Mouse (Mus musculus) small intestine, adult 2 months (tissue): ENCODE results near the gene Cenpb. TPM values are rescaled to one million over a fixed set of nuclear protein-coding genes. Genes with fewer than 3 reads are reported as not detected.

ENCODE experiments used
- H3K27ac ChIP-seq: fragments of 200-500 bp; 2 replicates; pipeline ENCODE4 v1.5.1; 2012; ENCODE audit warnings: low read depth, low read length, control low read depth, inconsistent platforms; ENCODE audit not compliant: insufficient read depth
- H3K27me3 ChIP-seq: fragments of 200-500 bp; 2 replicates; pipeline ENCODE4 v1.6.1; 2012; ENCODE audit warnings: mild to moderate bottlenecking, moderate library complexity, low read length, inconsistent platforms; ENCODE audit not compliant: control insufficient read depth, insufficient read depth
- H3K36me3 ChIP-seq: fragments of 200-500 bp; 2 replicates; pipeline ENCODE4 v1.6.1; 2012; ENCODE audit warnings: mild to moderate bottlenecking, low read length, control low read depth, inconsistent platforms; ENCODE audit not compliant: control insufficient read depth, insufficient read depth
- H3K4me1 ChIP-seq: fragments of 200-500 bp; 2 replicates; pipeline ENCODE4 v1.6.1; 2012; ENCODE audit warnings: low read length, inconsistent platforms, mixed read lengths; ENCODE audit not compliant: control insufficient read depth, insufficient read depth, insufficient read length
- H3K4me3 ChIP-seq: fragments of 200-500 bp; 2 replicates; pipeline ENCODE4 v1.5.1; 2012; ENCODE audit warnings: low read depth, mild to moderate bottlenecking, control low read depth, inconsistent platforms, low read length, moderate library complexity
- CTCF ChIP-seq: fragments of 200-500 bp; IDR thresholded peaks from 2 replicates; pipeline ENCODE4 v1.5.1; 2012; ENCODE audit warnings: low read depth, mild to moderate bottlenecking, control low read depth, inconsistent platforms, low read length, moderate library complexity, mixed read lengths; ENCODE audit not compliant: insufficient replicate concordance, insufficient read length; ENCODE audit errors: extremely low read depth
- POLR2A ChIP-seq: fragments of 200-500 bp; IDR thresholded peaks from 2 replicates; pipeline ENCODE4 v1.6.1; 2012; ENCODE audit warnings: low read depth, mild to moderate bottlenecking, control low read depth, inconsistent platforms, low read length, moderate library complexity
- WGBS: fragments of 180-500 bp; shearing (Covaris S2); methylation state at CpG from one replicate; pipeline ENCODE4 v1.1.7; 2018; 5-methylcytosine and 5-hydroxymethylcytosine counted together
- polyA plus RNA-seq: library from polyadenylated mRNA; depleted of rRNA; stranded (reverse); fragments of >200 nt; gene quantifications from 2 replicates; pipeline ENCODE4 v1.2.3, GENCODE M21; 2012; rRNA removed

Cenpb gene
- polyA plus RNA-seq, 1 experiment = 95.1 TPM

DNA sequence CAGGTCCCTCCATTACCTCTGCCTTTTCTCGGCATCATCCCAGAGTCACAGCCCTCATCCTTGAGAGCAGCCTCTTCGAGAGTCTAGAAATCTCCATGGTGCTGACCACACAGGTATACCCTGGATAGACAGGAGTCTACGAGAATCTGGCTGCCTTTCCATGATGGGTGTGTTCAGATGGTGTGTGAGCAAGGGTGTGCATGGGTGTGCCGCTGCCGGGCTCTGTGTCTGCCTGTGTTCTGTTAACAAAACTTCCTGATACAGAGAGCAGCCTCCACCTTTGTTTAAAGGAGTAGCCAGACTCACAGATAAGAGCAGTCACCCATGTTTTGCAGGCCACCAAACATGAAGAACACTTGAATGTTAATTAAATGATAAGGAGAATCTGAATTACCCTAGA lies 50.0 kb downstream of the Cenpb start:
- H3K27me3 ChIP-seq = no peaks in the 10 kb centered on the region
- no peak for TF ChIP-seq CTCF
- no peak for TF ChIP-seq POLR2A
- H3K4me1 ChIP-seq = peaks cover 10% of the 10 kb centered on the region
- H3K4me3 ChIP-seq = no peak overlapping the region
- WGBS = 33% methylated on average over 5 of the region's 5 CpGs
- no peaks in the 10 kb centered on the region for H3K36me3 ChIP-seq
- no peak overlapping the region; the same call in 1 of the 2 replicates for H3K27ac ChIP-seq

DNA sequence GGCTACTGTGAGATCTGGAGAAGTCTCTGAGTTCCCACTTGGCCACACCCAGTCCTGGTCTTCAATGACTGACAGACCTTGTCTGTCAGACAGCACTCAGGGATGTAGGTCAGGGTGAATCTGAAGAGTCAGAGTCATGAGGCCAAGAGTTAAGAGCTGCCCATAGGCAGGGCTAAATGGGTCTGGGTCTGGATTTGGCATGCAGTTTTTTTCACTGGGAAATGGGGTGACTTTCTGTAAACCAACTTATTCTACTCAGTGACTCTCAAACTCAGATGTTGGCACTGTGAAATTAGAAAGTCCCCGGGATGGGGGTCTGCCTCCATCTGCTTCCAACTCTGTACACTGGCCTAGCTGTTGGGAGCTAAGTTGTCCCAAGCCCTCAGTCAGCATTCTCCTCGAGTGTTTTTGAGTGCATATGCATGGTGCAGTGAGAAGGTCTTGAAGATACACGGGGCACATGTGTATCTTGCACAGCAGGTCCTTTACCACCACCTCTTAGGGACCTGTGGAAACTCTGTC lies 51.2 kb downstream of the Cenpb start:
- H3K4me3 ChIP-seq = no peak overlapping the region
- peaks cover 10% of the 10 kb centered on the region for H3K4me1 ChIP-seq
- H3K27ac ChIP-seq = no peak overlapping the region
- 71% methylated on average over 3 of the region's 3 CpGs for WGBS
- TF ChIP-seq CTCF = no peak
- TF ChIP-seq POLR2A = no peak
- no peaks in the 10 kb centered on the region for H3K36me3 ChIP-seq
- no peaks in the 10 kb centered on the region for H3K27me3 ChIP-seq

DNA sequence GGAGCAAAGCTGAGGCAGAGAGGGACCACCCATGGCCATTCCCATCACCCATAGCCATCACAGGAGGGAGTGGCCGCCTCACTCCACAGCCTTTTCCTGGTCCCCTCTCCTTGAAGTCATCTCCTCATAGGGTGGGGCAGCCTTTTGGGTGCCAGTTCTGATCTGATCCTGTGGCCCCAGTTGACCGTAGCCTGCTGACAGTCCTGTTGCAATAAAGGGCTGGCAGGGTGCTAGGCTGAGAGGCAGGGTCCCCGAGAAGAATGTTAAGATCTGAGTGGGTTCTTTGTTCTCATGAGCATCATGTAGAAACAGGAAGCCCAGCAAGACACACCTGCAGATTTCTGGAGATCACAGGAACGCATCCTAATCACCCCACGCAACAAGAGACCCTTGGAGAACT lies 51.7 kb downstream of the Cenpb start:
- TF ChIP-seq POLR2A (no peak), CTCF (no peak)
- Histone ChIP-seq H3K4me1 (peaks cover 10% of the 10 kb centered on the region), H3K36me3 (no peaks in the 10 kb centered on the region), H3K27me3 (no peaks in the 10 kb centered on the region), H3K4me3 (peak overlapping the region; percentile 10; the same call in 1 of the 2 replicates), H3K27ac (no peak overlapping the region)
- 80% methylated on average over 5 of the region's 5 CpGs for WGBS

DNA sequence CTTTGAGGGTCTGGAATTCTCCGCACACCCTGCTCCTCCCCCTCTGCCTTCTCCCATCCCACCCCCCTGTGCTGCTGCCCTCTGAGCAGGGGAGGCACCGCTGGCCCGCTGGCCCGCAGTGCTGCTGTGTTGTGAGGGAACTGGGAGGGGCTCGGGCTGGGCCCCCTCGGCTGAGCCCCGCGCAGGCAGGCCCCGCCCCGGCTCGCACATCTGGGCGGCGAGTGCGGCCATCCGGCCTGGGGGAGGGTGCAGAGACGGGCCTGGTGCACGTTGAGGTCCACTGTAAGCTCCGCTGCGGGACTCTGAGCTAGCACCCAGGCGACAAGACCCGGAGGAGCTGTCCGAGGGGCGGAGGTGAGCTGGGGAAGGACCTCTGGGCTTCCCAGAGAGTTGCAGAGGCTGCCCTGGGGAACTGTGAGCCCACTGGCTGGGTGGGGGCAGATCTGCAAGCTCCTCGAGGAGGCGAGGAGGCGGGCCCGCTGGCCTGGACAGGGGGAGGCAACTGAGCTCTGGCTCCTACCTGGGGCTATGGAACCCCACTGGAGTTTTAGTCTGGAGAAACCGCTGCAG lies 52.6 kb downstream of the Cenpb start, which contains the start of gene Hspa12b:
Hspa12b (plus strand) TSS at position 120 of the 570 bp plus-strand sequence.
- TF ChIP-seq CTCF (no peak), POLR2A (no peak)
- H3K4me3 ChIP-seq = peak within 1 kb of the TSS; percentile 59
- WGBS = 9% methylated on average over 28 of the region's 28 CpGs
- H3K27me3 ChIP-seq = no peaks in the 10 kb centered on the region
- H3K36me3 ChIP-seq = no peaks in the 10 kb centered on the region
- peaks cover 10% of the 10 kb centered on the region for H3K4me1 ChIP-seq
- H3K27ac ChIP-seq = no peak within 1 kb of the TSS

DNA sequence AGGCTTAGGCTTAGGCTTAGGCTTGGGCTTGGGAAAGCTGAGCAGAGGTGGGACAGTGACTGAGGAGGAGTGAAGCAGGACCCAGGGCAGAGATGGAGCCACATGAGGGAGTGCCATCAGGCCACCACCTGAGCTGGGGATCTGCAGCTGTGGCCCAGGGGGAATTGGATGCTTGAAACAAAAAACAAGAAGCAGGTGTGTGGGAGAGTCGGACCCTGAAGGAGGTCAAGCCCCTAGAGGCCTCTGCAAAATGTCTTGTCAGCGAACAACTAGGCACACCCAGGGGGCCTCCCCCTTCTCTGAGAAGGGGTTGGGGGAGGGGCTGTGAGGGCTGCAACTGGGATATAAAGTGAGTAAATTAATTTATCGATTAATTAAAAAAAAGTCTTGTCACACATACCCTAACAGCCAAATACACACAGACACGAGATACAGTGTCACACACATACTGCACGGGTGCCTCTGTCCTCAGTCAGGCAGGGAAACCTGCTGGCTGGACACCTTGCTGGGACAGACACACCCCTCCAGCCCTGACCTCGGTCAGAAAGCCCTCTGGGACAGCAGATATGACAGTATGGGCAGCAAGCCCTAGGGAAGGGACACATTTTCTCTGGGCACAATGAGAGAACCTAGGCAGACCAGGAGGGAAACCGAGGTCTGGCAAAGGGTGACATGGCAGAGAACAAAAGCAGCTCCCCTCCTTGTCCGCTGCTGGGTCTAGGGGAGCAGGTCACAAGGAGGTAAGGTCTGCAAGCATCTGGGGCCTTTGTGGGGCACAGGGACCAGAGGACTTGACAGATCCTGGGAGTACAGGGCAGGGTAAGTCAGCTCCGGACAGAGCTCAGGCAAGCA lies 53.7 kb downstream of the Cenpb start:
- no peak overlapping the region for H3K27ac ChIP-seq

More for the DNA sequence above, 53.7 kb downstream of the Cenpb start:
- Histone ChIP-seq H3K27me3 (no peaks in the 10 kb centered on the region), H3K36me3 (no peaks in the 10 kb centered on the region), H3K4me3 (no peak overlapping the region), H3K4me1 (peaks cover 10% of the 10 kb centered on the region)
- no peak for TF ChIP-seq CTCF
- no peak for TF ChIP-seq POLR2A
- WGBS = 80% methylated on average over 9 of the region's 9 CpGs

Other genes with a start within 250 kb of the Cenpb start
- gene Gfra4, start 137.0 kb downstream of the Cenpb start, polyA plus RNA-seq = 11.1 and 17.0 TPM in 2 replicates
- gene Adam33, start 116.3 kb downstream of the Cenpb start, polyA plus RNA-seq = 12.4 and 13.1 TPM in 2 replicates
- gene Siglec1, start 93.3 kb downstream of the Cenpb start, polyA plus RNA-seq = 1.9 and 2.7 TPM in 2 replicates
- gene Hspa12b, start 52.8 kb downstream of the Cenpb start, polyA plus RNA-seq = 2.2 and 3.3 TPM in 2 replicates
- gene Gm11037, start 46.6 kb downstream of the Cenpb start, polyA plus RNA-seq = not detected in 2 replicates
- gene 1700037H04Rik, start 20.0 kb downstream of the Cenpb start, polyA plus RNA-seq = 52.3 and 57.2 TPM in 2 replicates
- 11.6 and 22.4 TPM in 2 replicates for gene Cdc25b, start 6.9 kb upstream of the Cenpb start, polyA plus RNA-seq
- 5.6 and 8.2 TPM in 2 replicates for gene Spef1, start 7.2 kb upstream of the Cenpb start, polyA plus RNA-seq
- gene Ap5s1, start 27.0 kb upstream of the Cenpb start, polyA plus RNA-seq = 37.1 and 90.0 TPM in 2 replicates
- 49.8 and 80.8 TPM in 2 replicates for gene Mavs, start 54.0 kb upstream of the Cenpb start, polyA plus RNA-seq
- gene Pank2, start 82.4 kb upstream of the Cenpb start, polyA plus RNA-seq = 6.6 and 11.1 TPM in 2 replicates
- gene Rnf24, start 172.8 kb upstream of the Cenpb start, polyA plus RNA-seq = 1.0 and 3.9 TPM in 2 replicates